Mouse (Mus musculus): ENCODE measurements around the gene Prg2. TPM values are rescaled to one million over a fixed set of nuclear protein-coding genes. Genes with fewer than 3 reads are reported as not detected.

The Prg2 gene
- polyA plus RNA-seq, 1 experiment from 2014 or later = 0.16 TPM

DNA sequence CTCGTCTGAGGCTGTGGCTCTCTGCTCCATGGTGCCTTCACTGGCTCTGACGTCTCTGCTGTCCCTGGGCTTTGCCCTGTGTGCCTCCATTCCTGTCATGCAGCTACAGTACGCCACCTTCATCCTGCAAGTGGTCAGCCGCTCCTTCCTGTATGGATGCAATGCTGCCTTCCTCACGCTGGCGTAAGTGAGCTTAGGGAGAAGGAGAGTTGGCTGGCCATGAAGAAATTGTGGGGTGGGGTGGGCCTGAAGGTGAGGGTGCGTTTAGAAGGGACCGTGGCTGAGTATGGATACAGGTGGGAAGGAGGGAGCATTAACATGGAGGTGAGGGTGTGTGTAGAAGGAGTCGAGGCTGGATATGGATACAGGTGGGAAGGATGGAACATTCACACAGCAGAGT, 24.8 kb upstream of the Prg2 start:
- H3K9me3 ChIP-seq (ENCODE audit: control insufficient read depth, low read length) = no peaks in the 10 kb centered on the region
- H3K27ac ChIP-seq (replicated peaks) = no peak overlapping the region
- DNase-seq (ENCODE audit: low spot score) (no peak), ATAC-seq (ENCODE audit: low FRiP score, low TSS enrichment) (no peak)
- 90% methylated on average over 9 of the region's 9 CpGs for WGBS
- no peak overlapping the region for H3K4me2 ChIP-seq (replicated peaks; ENCODE audit: low read depth)
- no peaks in the 10 kb centered on the region for H3K4me1 ChIP-seq (replicated peaks; ENCODE audit: control insufficient read depth, insufficient read depth)
- H3K9ac ChIP-seq (ENCODE audit: low read length) = no peak overlapping the region
- H3K4me3 ChIP-seq (ENCODE audit: low read depth, low read length) = no peak overlapping the region
- TF ChIP-seq CTCF (IDR thresholded peaks at IDR 0.05; ENCODE audit: low read depth) = no peak
- TF ChIP-seq EP300 (optimal IDR thresholded peaks at IDR 0.05) = no peak
- H3K36me3 ChIP-seq (ENCODE audit: control insufficient read depth, insufficient read depth, low read length) = peaks cover under 1% of the 10 kb centered on the region; the same call in 1 of the 2 replicates
- H3K27me3 ChIP-seq (ENCODE audit: control insufficient read depth, insufficient read depth, low read length) = no peaks in the 10 kb centered on the region

DNA sequence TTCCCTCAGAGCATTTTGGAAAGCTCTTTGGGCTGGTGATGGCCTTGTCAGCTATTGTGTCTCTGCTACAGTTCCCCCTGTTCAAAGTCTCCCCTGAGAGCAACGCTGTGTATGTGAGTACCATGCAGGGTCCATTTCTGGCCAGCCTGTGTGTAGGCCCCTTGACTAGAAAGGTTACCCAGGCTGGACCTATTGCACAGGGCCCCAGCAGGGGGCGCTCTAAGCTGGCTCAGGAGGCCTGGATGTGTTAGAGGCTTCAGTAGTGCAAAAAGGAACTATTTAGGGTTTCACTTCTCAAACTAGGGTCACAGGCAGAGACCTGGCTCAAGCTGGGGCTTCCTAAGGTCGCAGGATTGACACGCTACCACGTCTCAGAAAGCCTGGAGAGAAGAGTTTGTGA, 24.0 kb upstream of the Prg2 start:
- DNase-seq (ENCODE audit: low spot score) = peak; percentile 56
- Histone ChIP-seq H3K27me3 (ENCODE audit: control insufficient read depth, insufficient read depth, low read length) (no peaks in the 10 kb centered on the region), H3K9me3 (ENCODE audit: control insufficient read depth, low read length) (no peaks in the 10 kb centered on the region), H3K9ac (ENCODE audit: low read length) (no peak overlapping the region), H3K4me1 (replicated peaks; ENCODE audit: control insufficient read depth, insufficient read depth) (no peaks in the 10 kb centered on the region), H3K4me2 (replicated peaks; ENCODE audit: low read depth) (no peak overlapping the region), H3K4me3 (ENCODE audit: low read depth, low read length) (no peak overlapping the region), H3K36me3 (ENCODE audit: control insufficient read depth, insufficient read depth, low read length) (no peaks in the 10 kb centered on the region), H3K27ac (replicated peaks) (no peak overlapping the region)
- TF ChIP-seq CTCF (IDR thresholded peaks at IDR 0.05; ENCODE audit: low read depth) = peak; percentile 83
- no peak for TF ChIP-seq EP300 (optimal IDR thresholded peaks at IDR 0.05)
- WGBS = 57% methylated on average over 5 of the region's 5 CpGs
- peak; percentile 47; the same call in 1 of the 2 replicates for ATAC-seq (ENCODE audit: low FRiP score, low TSS enrichment)

DNA sequence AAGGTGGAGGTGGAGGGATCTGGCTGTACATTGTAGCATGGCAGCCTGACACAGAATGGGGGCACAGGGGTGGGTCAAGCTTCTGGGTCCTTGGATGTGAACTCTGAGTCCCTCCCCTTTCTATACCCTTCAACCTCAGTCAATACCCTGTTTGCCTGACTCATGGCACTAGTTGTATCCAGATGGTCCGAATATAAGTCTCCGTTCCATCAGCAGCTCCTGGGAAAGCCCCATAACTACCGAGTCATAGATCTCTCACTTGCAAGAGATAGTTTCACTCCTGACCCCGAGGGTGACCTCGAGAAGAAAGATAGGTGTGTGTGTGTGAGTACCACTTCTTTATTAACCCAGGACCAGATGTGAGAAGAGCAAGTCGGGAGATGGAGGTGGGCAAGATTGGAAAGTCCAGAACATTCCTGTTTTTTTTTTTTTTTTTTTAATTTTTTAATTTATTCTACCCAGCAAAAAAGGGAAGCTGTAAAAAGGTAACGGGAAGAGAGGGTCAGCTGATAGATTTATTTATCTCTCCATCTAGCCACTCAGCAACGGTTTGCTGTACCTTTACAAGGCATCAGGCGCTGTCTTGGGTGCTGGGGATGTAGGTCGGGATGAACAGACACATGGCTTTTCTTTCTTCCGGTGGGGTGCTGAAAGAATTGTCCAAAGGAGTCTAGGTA, 21.5 kb upstream of the Prg2 start:
- 88% methylated on average over 11 of the region's 11 CpGs for WGBS

DNA sequence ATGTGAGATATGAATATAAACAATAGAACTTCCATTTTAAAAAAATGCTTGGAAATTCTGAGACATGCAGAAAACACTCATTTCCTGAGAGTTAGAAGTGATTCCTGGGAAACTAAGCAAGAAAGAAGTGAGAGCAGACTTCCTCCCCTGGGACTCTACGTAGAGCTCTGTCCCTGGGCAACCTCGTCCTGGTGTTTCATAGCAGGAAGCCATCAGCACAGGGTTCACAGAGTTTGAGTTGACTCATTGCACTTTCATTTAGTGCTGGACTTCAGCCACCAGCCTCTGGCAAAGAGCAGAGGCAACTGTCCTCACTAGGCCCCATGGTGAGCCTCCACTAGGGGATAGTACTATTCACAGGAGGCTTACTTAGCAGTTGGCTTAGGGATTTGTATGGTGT, 19.0 kb upstream of the Prg2 start:
- no peaks in the 10 kb centered on the region for H3K4me1 ChIP-seq (replicated peaks; ENCODE audit: control insufficient read depth, insufficient read depth)

More for the DNA sequence above, 21.5 kb upstream of the Prg2 start:
- Histone ChIP-seq H3K4me1 (replicated peaks; ENCODE audit: control insufficient read depth, insufficient read depth) (no peaks in the 10 kb centered on the region), H3K27ac (replicated peaks) (no peak overlapping the region), H3K27me3 (ENCODE audit: control insufficient read depth, insufficient read depth, low read length) (no peaks in the 10 kb centered on the region), H3K36me3 (ENCODE audit: control insufficient read depth, insufficient read depth, low read length) (no peaks in the 10 kb centered on the region), H3K4me2 (replicated peaks; ENCODE audit: low read depth) (no peak overlapping the region), H3K4me3 (ENCODE audit: low read depth, low read length) (no peak overlapping the region), H3K9me3 (ENCODE audit: control insufficient read depth, low read length) (no peaks in the 10 kb centered on the region), H3K9ac (ENCODE audit: low read length) (no peak overlapping the region)
- no peak for TF ChIP-seq CTCF (IDR thresholded peaks at IDR 0.05; ENCODE audit: low read depth)
- no peak for TF ChIP-seq EP300 (optimal IDR thresholded peaks at IDR 0.05)
- DNase-seq (ENCODE audit: low spot score) (no peak), ATAC-seq (ENCODE audit: low FRiP score, low TSS enrichment) (no peak)

DNA sequence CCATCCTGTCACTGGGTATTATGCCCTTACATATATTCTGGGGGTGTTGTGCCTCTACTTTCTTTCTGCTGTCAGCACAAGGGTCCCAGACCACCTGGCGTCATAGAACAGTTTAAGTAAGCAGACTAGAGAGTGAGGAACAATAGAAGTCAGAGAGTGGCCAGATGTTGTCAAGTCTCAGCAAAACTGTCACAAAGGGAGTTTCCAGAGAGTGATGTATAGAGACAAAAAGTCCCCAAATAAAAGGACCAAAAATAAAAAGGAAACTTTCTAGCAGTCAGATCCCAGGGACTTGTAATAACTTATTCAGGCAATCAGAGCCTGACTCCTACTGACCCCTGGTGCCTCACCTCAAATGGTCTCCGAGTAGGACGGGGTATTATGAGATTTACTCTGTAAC, 18.4 kb upstream of the Prg2 start:
- Histone ChIP-seq H3K4me2 (replicated peaks; ENCODE audit: low read depth) (no peak overlapping the region), H3K9ac (ENCODE audit: low read length) (no peak overlapping the region), H3K27me3 (ENCODE audit: control insufficient read depth, insufficient read depth, low read length) (no peaks in the 10 kb centered on the region), H3K27ac (replicated peaks) (no peak overlapping the region), H3K9me3 (ENCODE audit: control insufficient read depth, low read length) (no peaks in the 10 kb centered on the region), H3K36me3 (ENCODE audit: control insufficient read depth, insufficient read depth, low read length) (no peaks in the 10 kb centered on the region), H3K4me1 (replicated peaks; ENCODE audit: control insufficient read depth, insufficient read depth) (no peaks in the 10 kb centered on the region), H3K4me3 (ENCODE audit: low read depth, low read length) (no peak overlapping the region)
- DNase-seq (ENCODE audit: low spot score) (no peak), ATAC-seq (ENCODE audit: low FRiP score, low TSS enrichment) (no peak)
- no peak for TF ChIP-seq CTCF (IDR thresholded peaks at IDR 0.05; ENCODE audit: low read depth)
- TF ChIP-seq EP300 (optimal IDR thresholded peaks at IDR 0.05) = no peak
- WGBS = 65% methylated on average over 3 of the region's 3 CpGs

More for the DNA sequence above, 19.0 kb upstream of the Prg2 start:
- no peak for DNase-seq (ENCODE audit: low spot score)
- peak; percentile 34; the same call in 1 of the 2 replicates for TF ChIP-seq CTCF (IDR thresholded peaks at IDR 0.05; ENCODE audit: low read depth)
- TF ChIP-seq EP300 (optimal IDR thresholded peaks at IDR 0.05) = no peak
- Histone ChIP-seq H3K27me3 (ENCODE audit: control insufficient read depth, insufficient read depth, low read length) (no peaks in the 10 kb centered on the region), H3K9ac (ENCODE audit: low read length) (no peak overlapping the region), H3K4me3 (ENCODE audit: low read depth, low read length) (no peak overlapping the region), H3K36me3 (ENCODE audit: control insufficient read depth, insufficient read depth, low read length) (no peaks in the 10 kb centered on the region), H3K27ac (replicated peaks) (0 out of 2 replicates have a peak overlapping the region, but pooled peaks have one; percentile 13), H3K9me3 (ENCODE audit: control insufficient read depth, low read length) (no peaks in the 10 kb centered on the region), H3K4me2 (replicated peaks; ENCODE audit: low read depth) (no peak overlapping the region)
- 44% methylated on average over 2 of the region's 2 CpGs for WGBS
- peak; percentile 76 for ATAC-seq (ENCODE audit: low FRiP score, low TSS enrichment)

DNA sequence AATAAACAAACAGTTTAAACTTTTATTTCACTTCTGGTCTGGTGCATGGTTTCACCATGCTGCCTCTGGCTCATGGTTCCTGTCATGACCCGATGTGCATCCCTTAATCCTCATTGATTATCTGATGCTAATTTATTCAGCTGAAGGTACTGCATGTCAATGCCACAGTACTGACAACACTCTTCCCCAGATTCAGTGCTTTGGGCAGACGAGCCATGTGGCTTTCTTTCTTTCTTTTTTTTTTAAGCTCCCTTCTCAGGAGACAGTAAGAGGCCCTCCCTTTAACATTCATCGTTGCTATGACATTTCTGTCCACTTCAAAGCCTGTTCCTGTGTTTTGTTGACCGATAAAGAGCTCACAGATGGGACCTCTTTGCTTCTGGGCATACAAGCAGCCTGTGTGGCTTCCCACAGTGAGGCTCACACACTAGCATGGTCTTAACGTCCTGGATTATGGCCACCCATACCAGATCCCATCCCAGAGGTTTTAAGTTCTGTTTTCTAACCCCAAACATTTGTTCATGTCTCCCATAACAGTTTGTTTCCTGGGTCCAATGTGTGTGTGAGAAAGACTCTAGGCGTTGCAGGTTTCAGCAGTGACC, 17.3 kb upstream of the Prg2 start:
- Histone ChIP-seq H3K36me3 (ENCODE audit: control insufficient read depth, insufficient read depth, low read length) (no peaks in the 10 kb centered on the region), H3K27ac (replicated peaks) (no peak overlapping the region), H3K27me3 (ENCODE audit: control insufficient read depth, insufficient read depth, low read length) (no peaks in the 10 kb centered on the region), H3K9ac (ENCODE audit: low read length) (no peak overlapping the region), H3K4me2 (replicated peaks; ENCODE audit: low read depth) (no peak overlapping the region), H3K4me1 (replicated peaks; ENCODE audit: control insufficient read depth, insufficient read depth) (no peaks in the 10 kb centered on the region), H3K4me3 (ENCODE audit: low read depth, low read length) (no peak overlapping the region), H3K9me3 (ENCODE audit: control insufficient read depth, low read length) (no peaks in the 10 kb centered on the region)
- TF ChIP-seq EP300 (optimal IDR thresholded peaks at IDR 0.05) = no peak
- no peak for TF ChIP-seq CTCF (IDR thresholded peaks at IDR 0.05; ENCODE audit: low read depth)
- ATAC-seq (ENCODE audit: low FRiP score, low TSS enrichment) (no peak), DNase-seq (ENCODE audit: low spot score) (no peak)
- 41% methylated on average over 6 of the region's 6 CpGs for WGBS

Measured in stomach, postnatal 0 days (tissue).